Mouse (Mus musculus): ENCODE data around the gene Stx8.

- TF ChIP-seq CTCF (IDR thresholded peaks at IDR 0.05; ENCODE audit: low read depth, low read length) = no peak
- no peak for TF ChIP-seq POLR2A (IDR thresholded peaks at IDR 0.05; ENCODE audit: insufficient read depth, low read length)
Observed at GRCm38 (mm10) chr11:67998905-67999304, 32.9 kb downstream of the Stx8 start.

Measured in ES-Bruce4 (cell line).